Mouse (Mus musculus): ENCODE results near the gene Hrc.
"Not testable (repeated sequence)": the region's sequence is repeated elsewhere in the genome, so short reads cannot be mapped to it uniquely, and the experiment has no call there.

Gene Hrc

DNA sequence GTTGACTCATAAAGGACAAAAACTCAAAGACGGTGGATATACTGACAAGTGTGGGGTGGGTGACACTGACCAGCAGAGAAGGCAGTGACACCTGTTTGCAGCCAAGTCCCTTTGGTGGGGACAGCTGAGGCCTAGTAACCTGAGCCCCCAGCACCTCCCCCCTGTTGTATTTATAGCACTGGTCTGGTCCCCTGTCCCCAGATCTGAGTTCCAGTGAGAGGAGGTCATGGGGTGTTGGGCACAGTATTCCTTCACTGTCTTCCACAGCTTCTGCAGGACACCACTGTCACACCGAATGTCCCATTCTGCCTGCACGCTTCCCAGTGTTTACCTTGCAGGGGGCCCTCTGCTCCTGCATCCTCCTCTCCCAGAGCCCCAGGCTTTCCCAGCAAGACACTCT, 485 bp upstream of the Hrc start:
- peak; percentile 98 for DNase-seq

DNA sequence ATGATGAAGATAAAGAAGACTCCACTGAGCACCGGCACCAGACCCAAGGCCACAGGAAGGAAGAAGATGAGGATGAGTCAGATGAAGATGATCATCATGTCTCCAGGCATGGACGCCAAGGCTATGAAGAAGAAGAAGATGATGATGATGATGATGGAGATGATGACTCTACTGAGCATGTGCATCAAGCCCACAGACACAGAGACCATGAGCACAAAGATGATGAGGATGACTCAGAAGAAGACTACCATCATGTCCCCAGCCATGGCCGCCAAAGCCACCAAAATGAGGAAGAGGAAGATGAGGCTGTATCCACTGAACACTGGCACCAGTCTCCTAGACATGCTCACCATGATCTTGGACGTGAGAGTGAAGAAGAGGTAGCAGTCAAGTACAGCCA, 1.2 kb downstream of the Hrc start:
- DNase-seq, result no peak

DNA sequence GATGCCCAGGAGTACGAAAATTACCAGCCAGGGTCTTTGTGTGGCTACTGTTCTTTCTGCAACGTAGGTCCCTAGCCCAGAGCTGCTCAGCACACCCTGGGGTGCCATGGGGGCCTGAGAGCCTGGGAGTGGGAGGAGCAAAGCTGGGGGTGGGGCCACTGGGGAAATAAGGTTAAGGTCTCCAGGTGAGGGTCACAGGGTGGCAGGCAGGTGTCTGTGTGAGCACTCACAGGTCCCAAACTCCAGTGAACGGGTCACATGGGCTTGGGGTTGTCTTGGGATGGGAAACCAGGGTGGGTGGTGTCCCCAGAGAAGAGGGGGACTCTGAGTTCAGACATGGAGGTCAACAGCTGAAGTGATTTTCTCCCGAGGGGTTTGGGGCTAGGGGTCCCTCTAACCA, 2.4 kb downstream of the Hrc start:
- DNase-seq, result peak; percentile 92

DNA sequence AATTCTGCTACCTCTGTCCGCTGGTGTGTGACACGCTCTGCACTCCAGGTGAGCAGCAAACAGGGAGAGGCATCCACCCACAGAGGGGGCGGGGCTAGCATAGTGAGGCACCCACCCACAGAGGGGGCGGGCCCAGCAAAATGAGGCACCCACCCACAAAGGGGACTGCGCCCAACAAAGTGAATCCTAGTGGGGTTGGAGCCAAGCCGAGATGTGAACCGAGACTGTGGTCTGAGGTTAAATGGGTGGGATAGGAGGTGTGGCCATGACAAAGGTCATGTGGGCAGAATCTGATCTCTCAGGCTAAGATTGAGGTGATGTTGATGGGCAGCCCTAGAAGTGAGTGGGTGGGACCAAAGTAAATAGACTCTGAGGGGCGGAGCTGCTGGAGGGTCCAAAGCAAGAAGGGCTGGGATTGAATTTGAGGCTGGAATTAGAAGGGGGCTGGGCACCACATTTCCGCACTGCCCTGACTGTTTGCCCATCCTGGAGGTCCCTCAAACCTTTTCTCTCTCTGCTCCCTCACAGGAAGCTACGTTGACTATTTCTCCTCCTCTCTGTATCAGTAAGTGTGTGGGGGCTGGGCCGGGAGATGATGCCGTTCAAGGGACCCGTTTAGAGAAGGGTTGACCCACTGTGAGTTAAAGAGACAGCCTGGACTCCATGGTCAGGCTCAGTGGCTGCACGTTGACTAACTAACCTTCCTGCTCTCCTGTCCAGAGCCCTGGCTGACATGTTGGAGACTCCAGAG, 3.2 kb downstream of the Hrc start:
- peak; percentile 94 for DNase-seq

DNA sequence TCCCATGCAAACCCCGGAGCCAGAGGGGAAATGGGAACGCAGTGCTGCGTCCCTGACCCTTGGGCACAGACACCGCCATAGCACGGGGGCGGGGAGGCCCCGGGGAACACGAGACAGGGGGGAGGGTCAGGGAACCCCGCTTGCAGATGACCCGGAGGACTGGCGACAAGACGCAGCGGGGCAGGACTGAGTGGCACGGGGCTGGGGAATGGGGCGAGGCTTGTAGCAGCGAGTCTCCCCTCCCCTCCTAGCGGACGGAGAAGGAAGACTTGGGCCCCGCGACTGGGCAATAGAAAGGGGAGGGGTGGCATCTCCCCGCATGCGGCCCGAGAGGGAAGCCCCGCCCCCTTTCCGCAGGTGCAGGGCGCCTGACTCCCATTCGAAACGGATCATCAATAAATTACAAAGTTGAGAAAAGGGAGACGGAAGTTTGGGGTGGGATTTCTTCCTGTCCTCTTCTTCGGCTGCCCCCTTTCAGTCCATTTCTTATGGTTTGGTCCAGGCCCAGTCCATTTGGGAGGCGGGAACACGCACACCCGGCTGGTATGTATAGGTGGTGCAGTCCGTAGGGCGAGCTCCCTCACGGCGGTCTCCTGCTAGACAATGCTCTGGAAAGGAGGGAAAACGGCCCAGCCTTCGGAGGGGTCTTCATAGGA, 4.4 kb downstream of the Hrc start:
- peak; percentile 97 for DNase-seq

DNA sequence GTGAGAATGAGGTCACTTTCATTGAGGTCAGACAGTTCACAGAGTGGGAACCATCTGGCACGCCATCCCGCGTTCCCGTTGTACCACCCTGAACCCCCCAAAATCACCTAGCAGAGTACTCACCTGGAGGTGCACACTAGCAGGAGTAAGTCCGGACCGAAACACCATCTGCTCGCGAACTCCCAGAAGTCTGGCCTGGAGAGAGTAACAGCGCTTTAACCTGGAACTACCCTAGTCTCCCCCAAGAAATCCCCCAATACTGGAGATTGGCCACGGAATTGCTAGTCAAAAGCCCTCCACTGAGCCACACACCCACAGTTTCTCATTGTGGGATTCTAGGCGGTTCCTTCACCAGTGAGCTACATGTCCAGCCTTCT, 5.0 kb downstream of the Hrc start:
- DNase-seq, result peak; percentile 91

DNA sequence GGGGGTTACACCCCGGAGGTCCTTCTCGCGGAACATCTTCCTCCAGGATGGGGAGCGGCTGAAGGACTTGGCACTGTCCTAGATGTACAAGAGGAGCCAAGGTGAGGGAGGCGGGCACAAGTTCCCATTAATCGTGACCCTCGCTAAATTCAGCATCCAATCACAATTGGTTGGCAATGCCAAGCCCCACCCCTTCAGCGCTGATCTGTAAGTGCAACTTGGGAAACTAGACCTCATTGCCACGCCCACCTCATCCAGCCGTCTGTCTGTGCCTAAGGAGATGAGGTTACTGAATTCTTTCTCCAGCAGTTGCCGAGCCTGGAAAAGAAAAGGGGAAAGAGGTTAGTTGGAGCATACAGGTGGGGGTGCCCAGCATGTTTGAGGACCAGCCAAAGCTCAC, 5.6 kb downstream of the Hrc start:
- peak; percentile 96 for DNase-seq

DNA sequence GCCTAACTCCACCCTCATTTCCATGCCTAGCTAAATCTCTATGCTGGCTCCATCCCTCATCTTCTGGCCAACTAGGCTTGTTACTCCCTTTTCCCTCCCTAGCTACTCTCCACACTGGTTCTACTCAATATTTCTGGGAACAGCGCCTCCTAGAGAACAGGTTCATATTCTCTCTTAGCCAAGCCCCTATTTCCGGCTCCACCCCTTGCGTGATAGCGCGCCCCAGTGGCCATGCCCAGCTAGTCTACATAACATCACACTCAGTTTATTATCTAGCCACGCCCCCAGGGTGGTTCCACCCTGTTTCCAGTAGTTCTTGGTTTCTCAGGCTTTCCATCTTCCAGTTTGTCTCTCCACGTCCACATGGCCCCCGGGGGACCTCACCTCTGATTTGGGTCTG, 6.2 kb downstream of the Hrc start:
- peak; percentile 96 for DNase-seq

DNA sequence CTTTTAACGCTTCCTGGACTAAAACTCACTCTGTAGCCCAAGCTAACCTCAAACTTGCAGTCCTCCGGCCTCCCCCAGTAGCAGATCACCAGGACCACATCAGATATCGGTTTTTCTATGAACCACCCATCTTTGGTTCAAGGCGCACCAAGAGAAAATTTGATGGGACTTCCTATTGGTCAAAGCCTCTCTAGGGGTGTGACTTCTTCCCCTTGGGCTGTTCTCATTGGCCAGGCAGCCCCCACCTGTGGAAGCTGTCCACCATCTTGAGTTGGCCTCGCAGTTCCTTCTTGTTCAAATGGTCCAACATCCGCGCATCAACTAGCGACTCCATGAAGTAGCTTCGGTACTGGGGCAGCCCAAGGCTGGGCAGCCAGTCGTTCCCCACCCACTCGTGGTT, 7.0 kb downstream of the Hrc start:
- DNase-seq, result no peak

DNA sequence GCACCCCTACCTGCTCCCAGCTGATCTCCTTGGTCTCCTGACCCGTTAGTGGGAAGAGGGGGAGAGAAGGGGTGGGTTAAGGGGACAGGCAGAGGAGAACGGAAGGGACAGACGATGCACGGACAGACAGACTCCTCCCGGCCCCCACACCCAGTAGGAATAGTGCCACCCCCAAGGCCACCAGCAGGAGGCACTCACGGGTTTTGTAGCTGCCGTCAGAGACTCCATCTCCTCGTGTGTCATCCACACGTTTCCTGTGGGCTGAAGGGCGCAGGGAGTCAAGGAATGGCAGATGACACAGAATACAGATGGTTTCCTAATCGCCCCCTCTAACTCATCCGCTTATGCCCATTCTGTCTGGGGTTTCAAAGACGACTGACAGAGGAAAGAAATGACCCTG, 8.5 kb downstream of the Hrc start:
- no peak for DNase-seq

DNA sequence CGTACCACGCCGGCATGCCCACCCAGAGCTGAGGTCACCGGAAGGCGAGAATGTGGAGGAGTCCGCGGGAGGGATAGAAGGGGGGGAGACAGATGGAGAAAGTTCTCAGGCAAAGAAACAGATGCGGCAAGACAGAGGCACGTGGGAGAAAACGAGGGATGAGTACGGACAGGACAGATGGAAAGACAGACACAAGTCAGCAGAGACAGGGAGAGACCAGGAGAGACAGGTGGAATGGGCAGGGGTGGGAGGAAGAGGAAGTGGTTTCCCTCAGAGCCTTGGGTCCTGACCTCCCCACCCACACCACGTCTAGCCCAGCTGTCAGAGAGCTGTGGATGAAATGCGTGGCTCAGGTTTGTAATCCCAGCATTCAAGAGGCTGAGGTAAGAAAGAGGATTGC, 11.8 kb downstream of the Hrc start:
- DNase-seq, result no peak

DNA sequence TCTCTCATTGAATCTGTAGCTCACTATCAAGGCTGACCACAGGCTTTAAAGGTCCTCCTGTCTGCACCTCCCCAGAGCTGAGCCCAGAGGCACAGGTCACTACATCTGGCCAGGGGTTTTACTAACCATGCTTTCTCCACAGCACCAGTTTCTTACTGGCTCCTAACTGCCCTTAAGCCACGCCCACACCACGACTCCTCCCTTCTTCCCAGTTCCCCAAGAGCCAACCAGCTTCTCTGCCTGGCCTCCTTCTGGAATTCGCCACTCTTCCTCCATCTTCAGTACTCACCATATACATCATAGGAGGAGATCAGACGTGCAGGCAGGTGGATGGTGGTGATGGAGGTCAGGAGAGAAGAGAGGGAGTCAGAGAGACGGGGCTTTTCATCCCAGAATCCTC, 18.0 kb downstream of the Hrc start:
- DNase-seq, result no peak

DNA sequence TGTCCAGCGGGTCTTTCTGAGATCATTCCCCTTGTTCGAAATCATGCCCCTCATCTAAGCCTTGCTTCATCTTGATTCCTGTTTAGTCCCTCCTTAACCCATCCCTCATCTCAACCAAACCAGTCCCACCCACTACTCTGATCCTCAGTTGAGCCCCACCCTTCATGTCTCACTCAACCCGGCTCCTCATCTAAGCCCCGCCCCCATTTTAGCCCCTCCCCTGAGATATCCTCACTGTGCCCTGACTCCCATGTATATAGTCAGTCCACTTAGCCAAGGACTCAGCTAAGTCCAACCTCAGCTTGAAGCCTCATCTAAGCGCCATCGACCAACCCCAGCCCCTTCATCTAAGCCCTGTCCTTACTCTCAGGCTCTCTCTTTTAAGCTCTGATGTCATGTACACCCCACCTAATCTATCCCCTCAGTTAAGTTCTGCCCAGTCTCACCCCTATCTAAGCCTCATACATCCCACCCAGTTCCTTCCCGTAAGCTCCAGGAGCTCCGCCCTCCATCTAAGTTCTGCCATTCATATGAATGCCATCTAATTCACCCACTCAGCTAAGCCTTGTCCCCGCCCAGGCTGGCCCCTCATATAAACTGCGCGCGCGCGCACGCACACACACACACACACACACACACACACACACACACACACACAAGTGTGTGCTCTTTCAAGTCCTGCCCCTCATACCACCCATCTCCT, 20.4 kb downstream of the Hrc start:
- no peak for DNase-seq

DNA sequence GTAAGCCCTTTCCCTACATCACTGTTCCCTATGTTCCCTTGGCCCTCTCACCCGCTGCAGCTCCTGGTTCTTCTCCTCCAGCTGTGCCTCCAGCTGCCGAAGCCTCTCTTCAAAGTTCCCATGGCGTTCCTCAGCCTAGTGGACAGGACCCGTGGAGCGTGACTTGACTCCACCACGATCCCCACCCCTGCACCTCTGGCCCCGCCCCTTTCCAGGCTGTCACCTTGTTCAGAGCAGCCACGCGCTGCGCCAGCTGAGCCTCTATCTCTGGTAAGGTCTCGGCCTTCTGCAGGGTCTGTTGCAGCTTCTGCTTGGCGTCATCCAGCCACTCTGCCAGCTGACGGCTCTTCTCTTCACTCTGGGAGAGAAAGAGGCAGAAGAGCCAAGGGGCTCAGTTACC, 21.0 kb downstream of the Hrc start:
- no peak for DNase-seq

DNA sequence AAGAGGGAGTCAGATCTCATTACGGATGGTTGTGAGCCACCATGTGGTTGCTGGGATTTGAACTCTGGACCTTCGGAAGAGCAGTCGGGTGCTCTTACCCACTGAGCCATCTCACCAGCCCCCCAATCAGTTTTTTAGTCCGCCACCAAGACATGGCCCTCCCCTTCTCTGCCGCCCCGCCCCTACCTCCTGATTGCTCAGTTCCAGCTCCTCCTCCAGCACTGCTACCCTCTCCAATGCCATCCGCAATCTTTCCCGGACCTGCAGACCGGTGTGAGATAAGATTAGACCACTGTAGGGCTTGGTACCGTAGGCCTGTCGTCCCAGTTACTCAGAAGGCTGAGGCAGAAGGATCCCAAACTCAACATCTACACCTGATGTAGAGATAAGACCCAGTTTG, 24.0 kb downstream of the Hrc start:
- not testable (repeated sequence) for DNase-seq

DNA sequence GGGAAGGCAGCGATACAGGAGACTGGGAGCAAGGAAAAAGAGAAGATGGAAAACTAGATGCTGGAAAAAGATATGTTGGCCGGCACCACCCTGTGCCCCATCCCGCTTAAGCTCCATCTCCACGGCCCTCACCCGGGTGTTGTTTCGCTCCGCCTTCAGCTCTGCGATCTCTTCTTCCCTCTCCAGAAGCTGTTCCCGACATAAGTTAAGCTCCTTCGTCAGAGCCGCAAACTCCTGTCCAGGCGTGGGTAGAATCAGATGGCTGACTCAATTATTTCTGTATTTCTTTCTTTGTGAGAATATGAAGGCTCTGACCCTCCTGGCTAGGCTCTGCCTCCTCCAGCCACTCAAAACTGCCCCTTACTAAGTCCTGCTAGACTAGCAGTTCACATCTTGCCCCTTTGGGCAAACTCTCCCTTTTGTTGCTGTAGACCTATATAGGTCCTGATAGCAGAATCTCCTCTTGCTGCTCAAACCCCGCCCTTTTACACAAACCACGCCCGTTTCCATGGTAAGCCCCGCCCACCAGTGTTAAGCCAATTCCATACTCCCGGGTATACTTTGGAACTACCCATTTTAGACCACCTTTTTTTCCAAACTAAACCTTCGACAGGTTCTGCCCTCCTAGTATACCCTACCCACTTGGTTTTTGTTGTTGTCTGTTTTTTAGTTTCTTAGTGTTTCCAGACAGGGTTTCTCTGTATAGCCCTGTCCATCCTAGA, 25.5 kb downstream of the Hrc start:
- no peak for DNase-seq

DNA sequence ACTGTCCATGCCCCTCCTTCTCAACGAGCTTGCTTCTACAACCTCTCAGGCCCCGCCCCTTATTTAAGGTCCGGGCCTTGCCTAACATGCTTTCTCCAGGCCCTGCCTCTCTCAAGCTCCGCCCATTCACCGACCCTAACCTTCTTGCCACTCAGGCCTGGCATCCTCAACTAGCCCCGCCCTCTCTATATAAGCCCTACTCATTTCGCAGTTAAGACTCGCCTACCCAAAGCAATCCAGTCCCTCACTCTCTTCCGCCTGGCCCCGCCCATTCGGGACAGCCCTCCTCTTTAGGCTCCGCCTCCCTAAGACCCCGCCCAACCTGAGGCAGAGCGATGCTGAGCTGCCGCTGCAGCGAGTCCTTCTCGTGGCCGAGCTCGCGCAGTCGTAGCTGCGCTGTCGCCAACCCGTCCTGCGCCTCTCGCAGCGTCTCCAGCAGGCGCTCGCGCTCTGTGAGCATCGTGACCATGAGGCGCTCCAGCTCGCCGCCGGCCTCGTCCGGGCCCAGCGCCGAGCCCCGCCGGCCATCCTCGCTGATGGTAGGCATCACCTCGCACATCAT, 26.2 kb downstream of the Hrc start:
- DNase-seq, result peak; percentile 96

DNA sequence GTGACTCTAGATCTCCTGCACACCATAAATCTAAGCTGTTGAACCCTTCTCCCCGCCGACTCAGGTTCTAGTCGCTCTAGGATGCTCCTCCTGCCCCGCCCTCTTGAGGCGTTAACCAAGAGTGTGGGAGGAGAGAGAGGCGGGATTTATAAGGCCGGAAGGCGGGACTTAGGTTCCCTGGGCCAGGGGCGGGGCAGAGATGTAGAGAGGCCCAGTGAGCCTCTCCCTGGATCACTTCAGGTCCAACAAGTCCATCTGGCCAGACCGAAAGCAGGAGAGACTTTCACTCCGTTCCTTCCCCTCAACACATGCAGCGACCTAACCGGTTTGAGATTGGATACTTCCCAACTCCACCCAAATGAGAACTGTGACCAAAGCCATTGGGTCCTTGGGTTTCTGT, 27.7 kb downstream of the Hrc start:
- DNase-seq, result no peak

DNA sequence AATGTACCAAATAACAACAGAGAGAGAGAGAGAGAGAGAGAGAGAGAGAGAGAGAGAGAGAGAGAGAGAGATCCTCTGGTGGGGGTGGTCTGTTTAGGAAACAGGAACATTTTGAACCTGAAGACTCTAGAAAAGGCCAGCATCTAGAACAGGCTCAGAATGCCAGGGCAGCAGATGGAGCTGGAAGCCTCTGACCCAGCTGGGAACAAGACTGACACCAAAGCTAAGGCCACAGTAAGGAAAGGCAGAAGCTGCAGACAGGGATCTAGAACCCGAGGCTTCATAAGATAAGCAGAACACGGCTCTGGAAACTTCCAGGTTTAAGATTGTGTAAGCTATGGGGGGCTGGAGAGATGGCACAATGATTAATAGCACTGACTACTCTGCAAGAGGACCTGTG, 28.9 kb downstream of the Hrc start:
- DNase-seq, result no peak

DNA sequence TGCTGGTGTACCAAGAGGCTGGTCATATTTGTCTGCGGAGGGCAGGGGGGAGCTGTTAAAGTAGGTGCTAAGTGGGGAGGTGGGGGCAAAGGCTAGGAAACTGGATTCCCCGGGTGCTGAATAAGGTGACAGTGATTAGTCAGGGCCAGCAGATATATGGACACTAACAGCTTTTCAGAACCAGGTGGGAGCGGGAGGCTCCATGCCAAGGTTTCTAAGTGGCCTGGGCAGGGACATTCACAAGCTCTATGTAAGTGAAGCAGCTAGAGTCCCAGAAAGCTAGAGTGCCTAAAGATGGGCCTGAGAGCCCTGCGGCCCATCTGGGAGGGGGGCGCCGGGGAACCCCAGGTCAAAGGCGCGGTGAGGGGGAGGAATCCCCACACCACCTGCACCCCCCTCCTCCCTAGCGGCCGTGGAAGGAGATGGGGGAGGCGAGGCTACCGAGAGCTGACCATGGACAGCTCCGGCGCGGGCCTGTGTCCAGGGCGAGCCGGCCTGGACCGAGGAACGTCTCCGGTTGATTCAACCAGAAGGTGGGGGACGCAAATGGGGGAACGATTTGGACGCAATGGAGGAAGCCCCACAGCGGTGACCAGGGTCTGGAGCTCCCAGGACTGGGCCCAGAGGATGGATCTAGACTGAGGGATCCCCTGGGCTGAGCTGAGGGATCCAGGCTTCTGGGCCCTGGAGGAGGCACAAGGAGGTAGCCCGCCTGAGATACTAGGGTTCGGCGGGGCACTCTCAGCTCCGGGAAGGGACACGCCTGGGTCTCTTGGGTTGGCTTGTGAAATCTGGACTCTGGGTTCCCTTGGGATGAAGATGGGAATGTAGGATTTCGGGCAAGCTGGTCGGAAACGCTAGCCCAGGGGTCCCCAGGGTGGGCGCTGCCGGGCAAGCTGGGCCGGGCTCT, 30.9 kb downstream of the Hrc start:
- no peak for DNase-seq

DNA sequence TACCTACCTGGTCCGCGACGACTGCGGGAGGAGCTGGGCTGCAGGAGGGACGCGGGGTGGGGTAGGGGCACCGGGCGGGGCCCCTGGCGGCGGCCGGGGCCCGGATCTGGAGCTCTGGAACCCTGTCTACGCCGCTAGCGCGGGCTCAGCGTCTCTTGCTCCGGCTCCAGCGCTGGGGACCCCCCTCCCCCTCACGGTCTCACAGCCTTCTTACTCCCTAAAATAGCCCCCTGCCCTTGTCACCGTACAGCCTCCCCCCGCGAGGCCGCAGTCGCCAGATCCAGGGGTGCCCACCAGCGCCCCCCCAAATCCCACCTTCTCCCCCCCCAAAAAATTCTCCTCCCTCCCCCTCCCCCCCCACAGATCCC, 31.5 kb downstream of the Hrc start, which contains the start of gene Ppfia3:
Ppfia3 (minus strand) TSS at position 368 of the 368 bp plus-strand sequence.
- DNase-seq, result no peak

All from heart, adult 11 months (tissue).